Mouse (Mus musculus) brain, embryonic 18.5 days (tissue): ENCODE results near the gene Olfr186.
"Not testable (repeated sequence)": the region's sequence is repeated elsewhere in the genome, so short reads cannot be mapped to it uniquely, and the experiment has no call there.

Experiments used
- DNase-seq: peaks from one replicate; pipeline ENCODE4 v3.0.0-alpha.2; 2012; ENCODE audit warnings: low read depth, low spot score

Olfr186 gene

GRCm38 (mm10) chr16:59030191-59030590, at the start of gene Olfr186:
TSS of gene Olfr186 (minus strand) at chr16:59030291.
- no peak for DNase-seq

- DNase-seq, result no peak
Measured at GRCm38 (mm10) chr16:59077905-59078304, 47.8 kb upstream of the Olfr186 start, which contains the start of gene Olfr190. TSS of gene Olfr190 (minus strand) at chr16:59078005.

GRCm38 (mm10) chr16:59073520-59073919, 43.4 kb upstream of the Olfr186 start:
- no peak for DNase-seq

- DNase-seq, result no peak
Measured at GRCm38 (mm10) chr16:59071755-59072154, 41.7 kb upstream of the Olfr186 start.

- DNase-seq, result not testable (repeated sequence)
Measured at GRCm38 (mm10) chr16:59062411-59062810, 32.3 kb upstream of the Olfr186 start.

- not testable (repeated sequence) for DNase-seq
Measured at GRCm38 (mm10) chr16:59049286-59049685, 19.2 kb upstream of the Olfr186 start.

- no peak for DNase-seq
Measured at GRCm38 (mm10) chr16:59048860-59049259, 18.8 kb upstream of the Olfr186 start.

- no peak for DNase-seq
Measured at GRCm38 (mm10) chr16:59047579-59047978, 17.5 kb upstream of the Olfr186 start.

- DNase-seq, result no peak
Measured at GRCm38 (mm10) chr16:59045835-59046234, 15.7 kb upstream of the Olfr186 start.

- DNase-seq, result no peak
Measured at GRCm38 (mm10) chr16:59039710-59040109, 9.6 kb upstream of the Olfr186 start, which contains the start of gene Olfr187. TSS of gene Olfr187 (minus strand) at chr16:59039767.

- DNase-seq, result no peak
Measured at GRCm38 (mm10) chr16:59013357-59014018, 16.6 kb downstream of the Olfr186 start.

- no peak for DNase-seq
Measured at GRCm38 (mm10) chr16:59007146-59007545, 22.9 kb downstream of the Olfr186 start.

GRCm38 (mm10) chr16:58995057-58995456, 35.0 kb downstream of the Olfr186 start, which contains the start of gene Olfr183:
TSS of gene Olfr183 (plus strand) at chr16:58995357.
- DNase-seq, result no peak
